Mouse (Mus musculus): ENCODE measurements at regions not wholly inside any gene's neighbourhood (a gene's known extent, or its start where the extent isn't known, plus 50 kb on each side); places are given as distances from the start of the nearest gene placed in this dataset.

DNA sequence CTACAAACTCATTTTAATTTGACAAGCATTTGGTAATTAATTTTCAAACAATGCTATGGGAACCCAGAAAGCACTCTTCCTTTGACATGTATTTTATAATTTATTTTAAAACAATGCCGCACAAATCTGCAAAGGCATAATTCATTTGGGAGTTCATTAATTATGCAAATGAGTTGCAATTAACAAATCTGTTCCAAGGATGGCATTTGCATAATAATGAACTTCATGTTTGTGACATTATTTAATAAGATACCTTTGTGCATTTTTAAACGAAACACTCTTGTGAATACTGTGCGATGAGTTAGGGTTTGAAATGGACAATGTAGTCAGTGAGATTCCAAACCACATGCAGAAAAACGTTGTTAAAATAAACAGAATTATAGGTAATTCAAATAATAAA lies 80.9 kb upstream of the Itga4 start:
- in situ Hi-C loops (cut with MboI, MseI) = no loop called here

DNA sequence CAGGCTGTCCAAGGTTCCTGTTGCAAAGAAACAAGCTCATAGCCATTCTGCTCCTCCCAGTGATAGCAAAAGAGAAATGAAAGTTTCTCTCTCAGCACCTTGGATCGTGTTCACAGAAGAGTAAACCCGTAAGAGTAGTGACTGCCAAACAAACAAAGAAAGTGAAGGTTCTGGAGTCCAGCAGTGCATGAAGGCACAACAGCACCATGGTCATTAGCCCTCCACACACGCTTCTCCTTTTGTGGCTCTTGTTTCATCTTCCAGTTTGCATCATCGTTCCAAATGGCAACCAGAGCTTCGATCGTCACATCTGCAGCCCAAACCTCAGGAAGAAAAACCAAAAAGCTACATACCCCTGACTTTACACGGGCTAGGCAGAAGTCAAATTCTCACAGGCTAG lies 74.4 kb upstream of the Itga4 start:
- in situ Hi-C loops (cut with MboI, MseI) = no loop called here

DNA sequence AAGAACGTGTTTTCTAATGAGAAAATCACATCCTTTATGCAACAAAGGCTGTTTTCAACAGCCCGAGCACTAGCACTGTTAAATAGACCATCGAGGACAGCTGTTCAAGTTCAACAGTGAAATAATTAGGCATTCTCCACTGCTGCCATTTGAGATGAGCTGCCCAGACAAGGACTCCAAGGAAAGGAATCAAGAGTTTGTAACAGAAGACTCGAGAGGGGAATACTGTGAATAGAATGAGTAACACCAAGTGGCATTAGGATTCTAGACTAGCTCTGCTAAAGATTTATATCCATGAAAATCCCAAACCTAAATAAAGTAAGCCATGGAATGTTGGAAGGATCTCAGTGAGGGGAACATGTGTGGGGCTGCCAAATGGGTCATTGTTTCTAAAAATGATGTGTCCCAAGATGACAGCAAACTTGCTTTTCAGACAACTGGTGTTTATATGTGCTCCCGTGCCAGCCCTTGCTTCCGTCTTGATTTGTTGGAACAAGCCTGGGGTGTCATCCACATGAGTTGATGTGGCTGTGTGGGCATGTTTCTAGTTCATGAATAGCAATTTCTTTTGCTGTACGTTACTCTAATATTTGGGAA lies 72.1 kb upstream of the Itga4 start:
- in situ Hi-C loops (cut with MboI, MseI) = no loop called here

DNA sequence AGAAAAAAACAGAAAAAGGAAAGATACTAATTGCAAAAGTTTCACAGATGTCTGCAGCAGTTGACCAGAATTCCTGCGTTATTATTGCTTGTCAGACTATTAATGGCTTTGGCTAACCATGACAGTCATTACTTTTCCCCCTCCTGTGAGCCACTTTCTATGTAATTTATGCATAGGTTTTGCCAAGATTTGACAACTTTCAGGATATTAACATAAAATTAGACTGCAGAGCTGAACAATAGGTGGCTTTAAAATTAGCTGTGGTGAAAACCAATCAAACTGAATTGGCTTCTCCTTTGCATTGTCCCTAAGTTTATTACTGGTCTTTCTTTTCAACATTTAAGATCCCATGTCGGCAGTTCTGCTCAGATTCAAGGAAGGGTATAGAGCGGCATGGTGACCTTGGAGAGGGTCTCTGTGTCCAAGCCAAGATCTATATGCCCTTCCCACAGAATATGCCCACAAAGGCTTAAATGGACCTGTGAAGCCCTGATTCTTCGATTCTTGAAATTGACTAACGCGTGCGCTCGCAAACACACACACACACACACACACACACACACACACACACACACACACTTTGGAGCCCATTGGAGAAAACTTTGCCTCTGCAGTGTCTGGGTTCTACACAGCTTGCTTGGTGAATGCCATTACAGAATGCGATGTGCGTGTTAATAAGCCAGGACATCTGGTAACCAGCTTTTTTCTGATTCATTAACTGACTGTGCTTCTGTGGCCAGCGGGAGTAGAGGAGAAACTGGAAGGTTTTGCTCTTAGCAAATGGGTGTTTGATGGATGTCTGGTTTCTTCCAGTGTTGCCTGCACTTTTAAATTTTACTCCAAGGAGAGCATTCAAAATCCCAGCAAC lies 69.8 kb upstream of the Itga4 start:
- in situ Hi-C loops (cut with MboI, MseI) = no loop called here

DNA sequence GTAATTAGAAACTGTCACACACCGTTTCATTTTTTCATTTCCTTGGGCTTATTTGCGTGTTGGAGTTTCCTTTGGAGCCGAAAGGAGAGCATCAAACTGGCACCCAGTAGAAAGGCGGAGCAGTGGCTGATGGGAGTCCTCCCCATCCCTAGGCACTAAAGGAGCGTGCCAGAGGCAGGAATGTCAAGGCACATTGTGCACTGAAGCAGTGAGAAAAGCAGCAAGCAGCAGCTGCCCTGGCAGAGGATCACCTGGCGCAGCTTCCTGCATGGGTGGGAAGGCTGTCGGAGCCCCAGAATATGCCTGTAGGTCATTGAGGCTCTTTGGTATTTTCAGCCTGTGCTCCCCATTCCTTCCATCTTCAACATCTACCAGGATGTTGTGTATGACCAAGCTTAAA lies 68.3 kb upstream of the Itga4 start:
- in situ Hi-C loops (cut with MboI, MseI) = no loop called here

DNA sequence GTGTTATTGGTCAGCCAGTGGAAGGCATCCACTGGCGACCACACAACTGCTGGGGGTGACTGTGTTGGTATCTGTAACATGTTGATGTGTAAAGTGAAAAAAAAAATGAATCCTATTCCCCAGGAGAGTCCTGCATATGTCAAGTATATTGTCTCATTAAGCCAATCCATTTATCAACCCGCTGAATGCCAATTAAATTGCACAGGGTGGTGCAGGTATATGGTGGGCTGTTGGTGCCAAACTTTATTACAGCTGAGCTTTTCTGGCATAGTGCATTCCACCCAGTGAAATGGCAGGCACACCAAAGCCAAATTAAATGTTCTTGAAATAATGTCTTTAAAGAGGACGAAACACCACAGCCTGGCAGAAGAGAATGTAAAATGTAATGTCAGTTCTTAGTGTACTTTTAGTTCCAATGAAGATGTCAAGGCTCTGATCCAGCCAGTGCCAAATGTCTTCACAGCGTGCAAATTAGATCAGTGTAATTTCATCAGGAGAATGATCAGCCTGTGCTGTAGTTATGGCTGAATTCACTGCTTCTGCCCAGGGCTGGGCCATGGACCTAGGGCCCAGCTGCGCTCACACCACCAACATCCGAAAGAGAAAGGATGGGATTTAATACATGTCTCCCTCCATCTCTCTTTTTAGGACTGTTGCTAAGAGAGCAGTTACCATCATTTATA lies 66.6 kb upstream of the Itga4 start:
- in situ Hi-C loops (cut with MboI, MseI) = no loop called here

DNA sequence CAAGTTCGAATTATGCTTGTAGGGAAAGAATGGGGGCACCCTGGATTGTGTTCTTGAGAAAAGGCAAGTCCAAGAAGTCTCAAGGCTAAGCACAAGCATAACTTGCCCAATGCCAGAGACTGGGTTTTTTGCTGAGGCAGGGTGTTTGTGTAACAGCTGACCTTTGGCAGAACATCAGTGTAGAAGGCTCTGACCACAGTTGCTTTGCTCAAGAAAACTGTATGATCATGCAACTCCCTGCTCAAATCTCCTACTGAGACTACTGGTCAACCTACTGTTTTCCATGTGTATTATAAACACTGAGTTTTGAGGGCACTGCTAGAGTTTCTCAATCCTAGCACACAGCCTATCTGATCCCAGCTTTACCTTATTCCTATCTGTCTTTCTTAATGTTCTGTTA lies 61.4 kb upstream of the Itga4 start:
- in situ Hi-C loops (cut with MboI, MseI) = no loop called here

DNA sequence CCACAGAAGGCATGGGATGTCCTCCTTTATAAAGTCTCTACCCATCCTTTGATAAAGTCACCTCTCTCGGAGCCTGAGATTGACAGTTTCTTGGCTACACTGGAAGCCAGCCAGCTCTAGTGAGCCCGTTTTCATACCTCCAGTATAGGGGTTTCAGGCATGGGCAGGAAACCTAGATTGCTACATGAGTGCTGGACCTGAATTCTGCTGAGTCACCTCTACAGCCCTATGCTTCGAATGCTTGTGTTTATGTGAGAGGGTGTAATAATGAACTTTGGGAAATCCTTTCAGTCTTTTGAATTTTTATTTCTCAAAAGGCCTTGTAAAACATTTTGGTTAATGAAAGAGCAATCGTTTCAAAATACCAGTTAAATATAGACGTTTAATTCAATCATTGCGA lies 53.5 kb upstream of the Itga4 start:
- in situ Hi-C loops (cut with MboI, MseI) = no loop called here
